Mouse (Mus musculus) layer of hippocampus, postnatal 14 days (tissue): Measurements from ENCODE around the gene Cldn24. TPM values are rescaled to one million over a fixed set of nuclear protein-coding genes. Genes with fewer than 3 reads are reported as not detected.
A peak's percentile ranks its signal among the peaks of the same experiment; 100 is the strongest.
"Not testable (repeated sequence)": the region's sequence is repeated elsewhere in the genome, so short reads cannot be mapped to it uniquely, and the experiment has no call there.

Experiments used
- DNase-seq, 2 experiments: peaks; one replicate each; pipeline ENCODE4 v3.0.0; 2021 to 2022; ENCODE audit warnings: low spot score in 2 of 2, mixed read lengths in 1 of 2
- long read RNA-seq, 2 experiments: library from polyadenylated mRNA; stranded (forward); transcript quantifications; one replicate each; pipeline ENCODE4 v2.0.0; 2021
- total RNA-seq, 2 experiments: library from RNA; stranded (reverse); gene quantifications; 2 replicates each; pipeline ENCODE4 v1.2.3; 2021

Cldn24 gene
- total RNA-seq: not detected
- long read RNA-seq, experiment 1: 0 reads
- long read RNA-seq, experiment 2: 0 reads

GRCm38 (mm10) chr8:47821843-47822242, at the start of gene Cldn24:
TSS of gene Cldn24 (plus strand) at chr8:47822143.
- DNase-seq: no peak

GRCm38 (mm10) chr8:47772986-47773385, 49.0 kb upstream of the Cldn24 start:
- DNase-seq: no peak

DNA sequence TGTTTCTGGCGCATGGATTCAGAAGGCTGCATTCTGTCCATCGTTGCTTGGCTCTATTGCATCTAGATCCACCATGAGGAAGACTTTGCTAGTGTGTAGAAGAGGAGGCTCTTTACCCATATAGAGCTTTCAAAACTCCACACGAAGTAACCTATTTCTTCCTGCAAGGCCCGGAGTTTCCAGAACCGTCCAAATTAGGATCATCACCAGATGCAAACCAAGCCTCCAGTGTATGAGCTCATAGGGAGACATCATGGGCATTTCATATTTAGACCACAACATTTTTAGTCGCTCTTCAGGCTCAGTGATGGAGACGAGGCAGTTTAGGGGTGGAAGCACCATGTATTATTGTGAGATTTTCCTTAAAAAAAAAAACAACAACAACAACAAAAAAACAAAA, 44.5 kb upstream of the Cldn24 start:
- DNase-seq: no peak

GRCm38 (mm10) chr8:47779589-47779988, 42.4 kb upstream of the Cldn24 start:
- DNase-seq: no peak

- DNase-seq: no peak
Measured at GRCm38 (mm10) chr8:47781881-47782280, 40.1 kb upstream of the Cldn24 start.

- DNase-seq: no peak
Measured at GRCm38 (mm10) chr8:47783544-47783943, 38.4 kb upstream of the Cldn24 start.

- DNase-seq: peak in 1 of 2 experiments; percentile 20
Measured at GRCm38 (mm10) chr8:47783944-47784343, 38.0 kb upstream of the Cldn24 start.

- peak in 1 of 2 experiments; percentile 6 for DNase-seq
Measured at GRCm38 (mm10) chr8:47784436-47784835, 37.5 kb upstream of the Cldn24 start.

GRCm38 (mm10) chr8:47786323-47786722, 35.6 kb upstream of the Cldn24 start:
- DNase-seq: no peak

- no peak for DNase-seq
Measured at GRCm38 (mm10) chr8:47787705-47788104, 34.2 kb upstream of the Cldn24 start.

DNA sequence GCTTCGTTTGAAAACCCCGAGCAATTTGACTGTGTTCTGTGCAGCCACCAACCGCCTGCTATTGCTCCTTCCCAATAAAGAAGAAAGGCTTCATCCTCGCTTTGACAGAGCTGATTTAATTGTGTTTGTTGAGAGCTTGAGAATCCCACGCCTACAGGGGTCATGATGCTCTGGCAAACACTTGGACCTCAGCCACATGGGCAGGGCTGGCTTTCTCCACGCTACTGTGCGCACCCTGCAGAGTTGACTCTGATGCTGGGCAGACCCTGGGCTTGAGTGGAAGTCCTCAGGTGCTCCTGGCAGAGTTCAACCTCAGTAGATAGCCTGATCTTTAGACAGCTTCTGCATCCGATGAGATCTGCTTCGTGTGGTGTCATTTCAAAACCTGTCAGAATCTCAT, 30.0 kb upstream of the Cldn24 start:
- no peak for DNase-seq

- no peak for DNase-seq
Measured at GRCm38 (mm10) chr8:47799438-47799837, 22.5 kb upstream of the Cldn24 start.

DNA sequence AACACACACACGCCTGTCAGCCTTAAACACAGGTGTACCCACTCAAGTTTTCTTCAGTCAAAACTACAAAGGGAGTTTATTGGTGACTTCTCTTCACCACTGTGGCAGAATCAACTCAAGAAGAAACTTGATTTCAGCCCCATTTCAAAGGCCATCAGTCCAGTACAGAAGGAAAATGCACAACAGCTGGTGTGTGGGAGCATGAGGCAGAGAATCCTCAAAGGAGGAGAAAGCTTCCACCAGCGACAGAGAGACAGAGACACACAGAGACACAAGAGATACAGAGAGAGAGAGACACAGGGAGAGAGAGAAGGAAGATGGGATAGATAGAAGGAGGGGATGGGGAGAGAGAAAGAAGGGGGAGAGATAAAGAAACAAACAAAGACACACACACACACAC, 19.6 kb upstream of the Cldn24 start:
- DNase-seq: no peak

- no peak for DNase-seq
Measured at GRCm38 (mm10) chr8:47804262-47804661, 17.7 kb upstream of the Cldn24 start.

GRCm38 (mm10) chr8:47809970-47810665, 11.8 kb upstream of the Cldn24 start:
- DNase-seq: no peak

GRCm38 (mm10) chr8:47810666-47811015, 11.3 kb upstream of the Cldn24 start:
- DNase-seq: no peak

DNA sequence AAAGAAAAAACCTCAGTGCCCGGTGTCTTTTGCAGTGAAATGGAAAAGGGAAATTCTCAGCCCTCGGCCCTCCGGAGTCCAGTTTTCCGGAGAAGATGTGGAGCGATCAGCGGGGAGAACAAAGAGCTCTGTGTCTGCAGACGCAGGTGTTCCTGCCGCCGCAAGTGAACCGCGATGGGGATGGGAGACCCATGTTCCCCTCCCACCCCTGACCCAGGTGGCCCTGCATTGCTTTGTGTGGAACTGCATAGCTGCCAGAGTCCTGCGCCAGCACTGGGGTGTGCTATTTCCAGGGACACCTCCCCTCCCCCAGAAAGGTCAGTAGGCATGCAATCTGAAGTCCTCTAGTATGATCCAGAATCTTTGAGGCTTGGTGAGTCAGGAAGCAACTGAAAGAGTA, 10.7 kb upstream of the Cldn24 start:
- DNase-seq: no peak

GRCm38 (mm10) chr8:47819034-47819433, 2.9 kb upstream of the Cldn24 start:
- DNase-seq: no peak

DNA sequence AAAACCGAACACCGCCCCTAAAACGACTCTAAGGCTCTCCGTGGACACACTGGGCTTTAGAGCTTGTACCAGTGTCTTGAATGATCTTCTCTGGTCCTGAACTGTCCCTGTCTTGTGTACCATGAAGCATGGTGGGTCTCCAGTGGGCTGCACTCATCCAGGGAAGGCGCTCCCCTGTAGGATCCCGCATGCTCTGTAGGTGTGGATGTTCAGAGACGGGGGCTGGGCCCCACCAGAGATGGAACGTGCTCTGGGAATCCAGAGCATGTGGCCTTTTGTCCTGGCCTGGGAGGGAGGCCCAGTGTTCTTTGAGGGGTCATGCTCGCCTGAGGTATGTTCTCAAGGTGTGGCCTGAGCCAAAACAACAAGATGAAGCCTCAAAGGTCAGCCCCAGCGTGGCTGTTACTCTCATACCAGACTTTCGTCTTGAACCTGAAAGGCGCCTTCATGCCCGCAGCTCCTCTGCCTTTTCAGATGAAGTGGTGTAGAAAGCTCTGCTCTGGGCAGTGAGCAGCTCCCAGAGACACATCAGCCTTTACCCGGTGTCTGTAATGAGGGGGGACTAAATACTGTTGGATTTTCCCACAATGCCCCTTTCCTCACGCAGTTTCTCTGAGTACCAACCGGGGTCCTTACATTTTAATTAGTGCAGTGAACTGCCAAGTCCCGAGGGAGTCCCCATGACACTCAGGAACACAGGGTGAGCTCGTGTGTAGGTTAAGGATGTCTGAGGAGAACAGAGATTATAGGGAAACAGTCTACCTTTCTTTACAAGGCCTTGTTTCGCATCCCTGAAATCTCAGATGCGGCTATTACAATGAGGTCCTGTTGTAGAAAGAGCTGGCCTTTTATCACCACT, 800 bp upstream of the Cldn24 start:
- no peak for DNase-seq

DNA sequence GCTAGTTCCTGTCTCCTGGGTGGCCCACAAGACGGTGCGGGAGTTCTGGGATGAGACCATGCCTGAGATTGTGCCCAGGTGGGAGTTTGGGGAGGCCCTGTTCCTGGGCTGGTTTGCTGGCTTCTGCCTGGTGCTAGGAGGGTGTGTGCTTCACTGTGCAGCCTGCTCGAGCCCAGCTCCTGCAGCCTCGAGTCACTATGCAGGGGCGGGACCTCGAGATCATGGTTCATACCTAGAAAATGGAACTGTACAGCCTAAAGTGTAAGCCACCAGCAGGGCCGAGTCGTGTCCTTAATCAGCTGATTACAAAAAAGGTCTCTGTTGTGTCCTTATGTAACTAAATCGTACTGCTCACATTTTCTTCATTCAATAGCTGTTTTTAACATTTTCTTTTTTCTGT, 598 bp downstream of the Cldn24 start:
- DNase-seq: not testable (repeated sequence)

DNA sequence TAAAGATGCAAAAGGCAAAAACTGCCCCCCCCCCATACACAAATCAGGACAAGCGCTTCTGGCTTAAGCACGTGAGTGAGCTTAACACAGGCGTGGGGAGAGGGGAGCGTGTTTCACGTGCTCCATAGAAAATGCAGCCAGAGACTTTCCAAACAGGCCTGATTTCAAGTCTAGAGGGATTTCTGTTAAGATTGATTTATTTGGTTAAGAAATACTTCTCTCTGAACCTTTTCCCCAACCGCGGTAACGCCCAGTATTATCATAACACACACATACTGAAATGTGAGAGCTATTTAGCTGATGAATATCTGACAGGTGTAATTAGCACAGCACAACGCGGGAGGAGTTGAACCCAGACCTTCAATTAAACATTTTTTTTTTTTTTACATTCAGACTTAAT, 1.8 kb downstream of the Cldn24 start:
- DNase-seq: no peak

GRCm38 (mm10) chr8:47824182-47824581, 2.2 kb downstream of the Cldn24 start, which contains the start of gene Cldn22:
TSS of gene Cldn22 (plus strand) at chr8:47824482.
- DNase-seq: no peak
